Mouse (Mus musculus): ENCODE data around the gene Rarg. TPM values are rescaled to one million over a fixed set of nuclear protein-coding genes. Genes with fewer than 3 reads are reported as not detected.

Rarg gene
- polyA plus RNA-seq, 1 experiment from 2014 or later, result 3.4 TPM

DNA sequence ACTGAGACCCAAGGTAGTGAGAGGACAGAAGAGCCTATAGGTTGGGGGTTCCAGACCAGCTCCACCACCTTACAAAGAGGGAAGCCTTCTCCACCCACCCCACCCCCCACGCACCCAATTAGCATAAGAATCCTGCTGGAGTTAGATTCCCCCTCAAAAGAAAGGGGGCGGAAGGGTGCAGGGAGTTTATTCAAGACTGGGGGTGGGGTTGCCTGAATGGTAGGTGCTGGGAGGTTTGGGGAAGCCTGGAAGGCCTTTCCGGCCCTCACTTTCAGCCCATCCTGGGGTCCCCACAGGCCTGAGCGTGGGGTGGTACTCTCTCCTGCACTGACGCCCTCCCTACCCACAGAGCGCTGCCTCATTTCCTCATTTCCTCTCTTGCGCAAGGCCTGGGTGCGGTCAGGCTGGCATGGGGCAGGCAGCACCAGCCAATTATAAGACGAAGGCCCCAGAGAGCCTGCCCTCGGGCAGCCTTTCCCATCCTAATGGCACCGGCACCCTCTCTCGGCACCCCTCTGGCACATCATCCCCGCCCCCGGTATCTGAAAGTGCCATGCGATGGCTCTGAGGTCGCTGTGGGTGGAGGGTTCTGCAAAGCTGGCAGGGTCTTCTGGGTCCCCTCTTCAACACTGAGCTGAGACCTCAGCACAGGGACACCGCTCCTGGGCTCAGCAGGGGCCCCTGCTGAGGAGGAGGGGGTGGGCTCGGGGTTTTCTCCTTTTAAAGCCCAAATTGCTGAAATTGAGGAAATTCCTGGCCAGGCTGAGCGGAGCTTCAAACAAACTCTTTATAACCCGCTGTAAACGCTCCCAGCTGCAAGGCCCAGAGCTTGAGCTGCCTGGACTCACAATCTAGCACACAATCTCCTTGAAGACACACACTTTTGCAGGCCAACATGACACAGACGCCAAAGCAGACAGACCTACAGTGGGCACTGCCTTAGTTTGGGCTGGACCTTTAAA, 13.8 kb downstream of the Rarg start:
- H3K27me3 ChIP-seq, result peaks cover 79% of the 10 kb centered on the region
- H3K4me2 ChIP-seq (replicated peaks), result peak overlapping the region; percentile 10
- no peak overlapping the region for H3K9ac ChIP-seq (replicated peaks)
- no peaks in the 10 kb centered on the region for H3K9me3 ChIP-seq
- H3K4me1 ChIP-seq (replicated peaks), result peaks cover 41% of the 10 kb centered on the region
- no peaks in the 10 kb centered on the region for H3K36me3 ChIP-seq
- no peak overlapping the region for H3K4me3 ChIP-seq (replicated peaks)
- ATAC-seq, result no peak
- 12% methylated on average over 22 of the region's 22 CpGs for WGBS
- no peak overlapping the region for H3K27ac ChIP-seq

GRCm38 (mm10) chr15:102242404-102243228, 14.7 kb downstream of the Rarg start:
- Histone ChIP-seq H3K27ac (no peak overlapping the region), H3K36me3 (no peaks in the 10 kb centered on the region), H3K4me1 (replicated peaks) (peaks cover 34% of the 10 kb centered on the region), H3K4me3 (replicated peaks) (no peak overlapping the region), H3K9me3 (no peaks in the 10 kb centered on the region), H3K27me3 (peaks cover 72% of the 10 kb centered on the region), H3K9ac (replicated peaks) (no peak overlapping the region), H3K4me2 (replicated peaks) (no peak overlapping the region)
- ATAC-seq, result no peak
- 25% methylated on average over 12 of the region's 12 CpGs for WGBS

DNA sequence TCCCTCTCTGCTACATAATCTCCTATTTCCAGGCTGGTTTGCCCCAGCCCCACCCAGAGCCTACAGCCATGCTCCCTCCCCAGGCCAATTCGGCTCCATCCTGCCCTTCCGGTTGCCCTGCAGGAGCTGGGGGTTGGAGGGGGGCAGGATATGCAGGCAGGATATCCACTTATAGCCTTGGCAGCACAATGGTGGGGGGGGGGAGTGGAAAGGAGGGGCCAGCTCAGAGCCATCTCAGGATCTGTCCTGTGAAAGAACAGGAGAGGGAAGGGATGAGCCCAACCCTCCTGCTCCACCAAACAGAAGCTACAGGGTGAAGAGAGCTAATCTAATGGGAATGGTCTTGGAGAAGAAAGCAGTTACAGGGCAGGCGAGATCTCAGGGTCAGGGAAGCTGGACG, 16.7 kb downstream of the Rarg start:
- 81% methylated on average over 4 of the region's 4 CpGs for WGBS
- no peak overlapping the region for H3K4me2 ChIP-seq (replicated peaks)
- H3K36me3 ChIP-seq, result no peaks in the 10 kb centered on the region
- no peak overlapping the region for H3K27ac ChIP-seq
- H3K4me3 ChIP-seq (replicated peaks), result no peak overlapping the region
- no peak for ATAC-seq
- no peaks in the 10 kb centered on the region for H3K9me3 ChIP-seq
- H3K9ac ChIP-seq (replicated peaks), result no peak overlapping the region
- peaks cover 20% of the 10 kb centered on the region for H3K4me1 ChIP-seq (replicated peaks)
- H3K27me3 ChIP-seq, result peaks cover 62% of the 10 kb centered on the region

DNA sequence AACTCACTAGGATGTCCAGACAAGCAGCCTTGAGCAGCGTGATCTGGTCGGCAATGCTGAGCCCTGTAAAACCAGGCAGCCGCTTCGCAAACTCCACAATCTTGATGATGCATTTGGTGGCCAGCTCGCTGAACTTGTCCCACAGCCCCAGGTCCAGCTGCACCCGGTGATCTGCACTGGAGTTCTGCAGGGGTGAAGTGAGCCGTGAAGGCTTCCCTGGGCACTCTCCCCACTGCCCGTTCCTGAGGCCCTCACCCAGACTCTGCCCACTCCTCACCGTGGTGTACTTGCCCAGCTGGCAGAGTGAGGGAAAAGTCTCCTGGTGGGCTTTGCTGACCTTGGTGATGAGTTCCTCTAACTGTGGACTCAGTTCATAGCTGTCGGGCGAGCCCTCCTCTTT, 17.5 kb downstream of the Rarg start:
- Histone ChIP-seq H3K9me3 (no peaks in the 10 kb centered on the region), H3K27me3 (peaks cover 54% of the 10 kb centered on the region), H3K36me3 (no peaks in the 10 kb centered on the region), H3K4me3 (replicated peaks) (no peak overlapping the region), H3K9ac (replicated peaks) (no peak overlapping the region), H3K4me2 (replicated peaks) (no peak overlapping the region), H3K27ac (no peak overlapping the region), H3K4me1 (replicated peaks) (peaks cover 20% of the 10 kb centered on the region)
- no peak for ATAC-seq
- WGBS, result 73% methylated on average over 11 of the region's 11 CpGs

GRCm38 (mm10) chr15:102239260-102239590, 18.1 kb downstream of the Rarg start:
- WGBS, result 11% methylated on average over 9 of the region's 9 CpGs
- no peak overlapping the region for H3K27ac ChIP-seq
- peaks cover 18% of the 10 kb centered on the region for H3K4me1 ChIP-seq (replicated peaks)
- no peaks in the 10 kb centered on the region for H3K9me3 ChIP-seq
- H3K4me2 ChIP-seq (replicated peaks), result no peak overlapping the region
- no peak overlapping the region for H3K9ac ChIP-seq (replicated peaks)
- no peaks in the 10 kb centered on the region for H3K36me3 ChIP-seq
- peaks cover 48% of the 10 kb centered on the region for H3K27me3 ChIP-seq
- H3K4me3 ChIP-seq (replicated peaks), result no peak overlapping the region
- peak; percentile 83 for ATAC-seq

DNA sequence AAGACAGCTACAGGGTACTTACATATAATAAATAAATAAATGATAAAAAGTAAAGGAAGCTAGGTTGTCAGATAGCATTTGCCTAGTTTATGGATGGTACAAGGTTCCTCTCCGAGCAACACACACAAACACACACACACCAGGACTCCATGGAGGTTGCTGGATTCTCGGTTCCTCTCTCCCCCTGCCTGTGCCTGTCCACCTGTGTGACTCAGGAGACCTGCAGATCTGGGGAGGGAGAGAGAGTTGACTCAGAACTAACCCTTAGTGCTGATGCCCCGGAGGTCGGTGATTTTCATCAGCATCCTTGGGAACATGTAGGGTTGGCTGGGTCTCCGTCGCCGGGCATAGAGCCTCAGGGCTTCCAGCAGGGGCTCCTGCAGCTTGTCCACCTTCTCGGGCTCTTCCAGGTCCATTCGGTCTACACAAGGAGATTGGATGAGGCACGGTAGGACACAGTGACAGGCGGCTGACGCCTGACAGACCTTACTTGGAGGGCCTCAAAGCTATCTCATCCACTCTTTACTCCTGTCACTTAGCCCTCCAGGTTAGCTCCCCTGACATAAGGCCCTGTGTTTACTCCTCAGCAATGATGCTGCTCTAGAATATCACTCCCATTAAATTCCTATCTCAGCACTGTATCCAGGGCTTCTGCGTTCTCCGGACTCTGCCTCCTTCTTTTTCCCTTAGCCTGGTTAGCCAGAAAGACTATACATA, 18.6 kb downstream of the Rarg start:
- H3K4me1 ChIP-seq (replicated peaks), result peaks cover 16% of the 10 kb centered on the region
- H3K9ac ChIP-seq (replicated peaks), result 0 out of 2 replicates have a peak overlapping the region, but pooled peaks have one; percentile 47
- 87% methylated on average over 14 of the region's 14 CpGs for WGBS
- H3K9me3 ChIP-seq, result no peaks in the 10 kb centered on the region
- H3K27me3 ChIP-seq, result peaks cover 43% of the 10 kb centered on the region
- H3K4me3 ChIP-seq (replicated peaks), result no peak overlapping the region
- no peak overlapping the region for H3K4me2 ChIP-seq (replicated peaks)
- no peaks in the 10 kb centered on the region for H3K36me3 ChIP-seq
- no peak overlapping the region for H3K27ac ChIP-seq
- ATAC-seq, result no peak

GRCm38 (mm10) chr15:102235371-102236027, 21.8 kb downstream of the Rarg start:
- Histone ChIP-seq H3K27ac (no peak overlapping the region), H3K4me1 (replicated peaks) (peaks cover 10% of the 10 kb centered on the region), H3K9ac (replicated peaks) (peak overlapping the region; percentile 44), H3K36me3 (no peaks in the 10 kb centered on the region), H3K9me3 (no peaks in the 10 kb centered on the region), H3K4me3 (replicated peaks) (no peak overlapping the region), H3K4me2 (replicated peaks) (peak overlapping the region; percentile 30), H3K27me3 (peaks cover 12% of the 10 kb centered on the region)
- ATAC-seq, result peak; percentile 37; the same call in 1 of the 2 replicates
- WGBS, result 17% methylated on average over 21 of the region's 21 CpGs

- Histone ChIP-seq H3K4me3 (replicated peaks) (no peak overlapping the region), H3K4me2 (replicated peaks) (no peak overlapping the region), H3K9me3 (no peaks in the 10 kb centered on the region), H3K27ac (no peak overlapping the region), H3K4me1 (replicated peaks) (peaks cover 10% of the 10 kb centered on the region), H3K36me3 (no peaks in the 10 kb centered on the region), H3K27me3 (peaks cover 6% of the 10 kb centered on the region), H3K9ac (replicated peaks) (no peak overlapping the region)
- 22% methylated on average over 2 of the region's 2 CpGs for WGBS
- ATAC-seq, result no peak
Measured at GRCm38 (mm10) chr15:102233896-102234295, 23.4 kb downstream of the Rarg start.

DNA sequence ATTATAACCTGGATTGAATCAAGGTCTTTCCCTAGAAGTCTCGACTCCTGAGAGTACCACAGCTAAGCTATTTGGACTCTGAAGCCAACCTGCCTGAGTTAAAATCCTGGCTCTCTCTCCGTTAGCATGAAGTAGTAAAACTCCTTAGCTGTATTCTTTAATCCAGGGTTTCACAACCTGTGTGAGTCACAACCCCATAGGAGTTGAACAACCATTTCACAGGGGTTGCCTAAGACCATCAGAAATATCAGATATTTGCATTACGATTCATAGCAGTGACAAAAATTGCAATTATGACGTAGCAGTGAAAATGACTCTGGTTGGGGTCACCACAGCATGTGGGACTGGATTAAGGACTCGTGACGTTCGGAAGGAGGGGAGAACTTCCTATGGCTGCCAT, 24.6 kb downstream of the Rarg start:
- H3K4me3 ChIP-seq (replicated peaks), result no peak overlapping the region
- peaks cover 3% of the 10 kb centered on the region; the same call in 1 of the 2 replicates for H3K27me3 ChIP-seq
- H3K36me3 ChIP-seq, result no peaks in the 10 kb centered on the region
- H3K9ac ChIP-seq (replicated peaks), result no peak overlapping the region
- H3K9me3 ChIP-seq, result no peaks in the 10 kb centered on the region
- H3K4me2 ChIP-seq (replicated peaks), result no peak overlapping the region
- 88% methylated on average over 7 of the region's 7 CpGs for WGBS
- H3K4me1 ChIP-seq (replicated peaks), result peaks cover 10% of the 10 kb centered on the region
- no peak for ATAC-seq
- no peak overlapping the region for H3K27ac ChIP-seq

DNA sequence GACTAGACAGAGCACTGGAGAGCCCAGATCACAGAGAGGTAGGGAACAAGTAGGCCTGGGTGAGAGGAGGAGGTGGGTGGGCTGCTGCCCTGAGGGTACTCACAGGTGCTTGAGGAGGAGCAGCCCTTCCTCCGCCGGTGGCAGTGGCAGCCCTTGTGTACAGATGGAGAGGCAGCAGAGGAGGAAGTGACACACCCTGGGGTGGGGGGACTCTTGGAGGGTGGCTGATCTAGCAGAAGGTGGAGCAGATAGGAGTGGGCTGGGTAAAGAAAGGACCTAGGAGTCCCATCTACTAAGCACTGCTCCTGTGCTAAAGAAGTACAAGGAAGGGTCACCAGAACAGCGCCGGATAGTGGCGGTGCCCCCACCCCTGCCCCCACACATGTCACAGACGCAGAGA, 25.6 kb downstream of the Rarg start, which contains the start of gene Itgb7:
Itgb7 (minus strand) TSS at position 197 of the 400 bp plus-strand sequence.
- no peaks in the 10 kb centered on the region for H3K9me3 ChIP-seq
- peaks cover 10% of the 10 kb centered on the region for H3K4me1 ChIP-seq (replicated peaks)
- WGBS, result 55% methylated on average over 6 of the region's 6 CpGs
- H3K36me3 ChIP-seq, result no peaks in the 10 kb centered on the region
- no peak within 1 kb of the TSS for H3K4me2 ChIP-seq (replicated peaks)
- no peak within 1 kb of the TSS for H3K27ac ChIP-seq
- no peak within 1 kb of the TSS for H3K4me3 ChIP-seq (replicated peaks)
- ATAC-seq, result no peak
- H3K9ac ChIP-seq (replicated peaks), result no peak within 1 kb of the TSS
- H3K27me3 ChIP-seq, result peaks cover 3% of the 10 kb centered on the region; the same call in 1 of the 2 replicates
